Mouse (Mus musculus) adrenal gland, postnatal 14 days (tissue): ENCODE data around the gene Bud23. TPM values are rescaled to one million over a fixed set of nuclear protein-coding genes. Genes with fewer than 3 reads are reported as not detected.

ENCODE experiments used
- DNase-seq: peaks from one replicate; pipeline ENCODE4 v3.0.0; 2021; ENCODE audit warnings: mixed read lengths
- total RNA-seq: library from RNA; stranded (reverse); gene quantifications from 2 replicates; pipeline ENCODE4 v1.2.3, GENCODE M21; 2021

Gene Bud23
- total RNA-seq, 1 experiment from 2014 or later, result 45.6 TPM

DNA sequence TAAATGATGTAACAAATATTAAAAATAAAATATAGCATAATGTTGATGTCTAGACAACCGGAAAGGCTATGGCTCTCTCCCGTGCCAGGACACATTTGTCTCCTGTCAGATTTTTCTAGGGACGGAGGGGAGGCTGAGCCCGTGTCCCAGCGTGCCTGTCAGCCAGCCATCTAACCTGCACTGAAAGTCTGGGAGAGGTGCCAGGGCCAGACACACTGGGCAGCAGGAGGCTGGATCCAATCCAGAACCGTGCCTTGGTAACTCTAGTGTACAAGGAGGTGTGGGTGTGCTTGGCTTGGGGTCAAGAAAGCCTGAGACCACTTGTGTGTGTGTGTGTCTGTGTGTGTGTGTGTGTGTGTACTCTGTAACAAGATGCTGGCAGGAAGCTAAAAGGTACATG, 42.9 kb downstream of the Bud23 start:
- peak; percentile 89 for DNase-seq

DNA sequence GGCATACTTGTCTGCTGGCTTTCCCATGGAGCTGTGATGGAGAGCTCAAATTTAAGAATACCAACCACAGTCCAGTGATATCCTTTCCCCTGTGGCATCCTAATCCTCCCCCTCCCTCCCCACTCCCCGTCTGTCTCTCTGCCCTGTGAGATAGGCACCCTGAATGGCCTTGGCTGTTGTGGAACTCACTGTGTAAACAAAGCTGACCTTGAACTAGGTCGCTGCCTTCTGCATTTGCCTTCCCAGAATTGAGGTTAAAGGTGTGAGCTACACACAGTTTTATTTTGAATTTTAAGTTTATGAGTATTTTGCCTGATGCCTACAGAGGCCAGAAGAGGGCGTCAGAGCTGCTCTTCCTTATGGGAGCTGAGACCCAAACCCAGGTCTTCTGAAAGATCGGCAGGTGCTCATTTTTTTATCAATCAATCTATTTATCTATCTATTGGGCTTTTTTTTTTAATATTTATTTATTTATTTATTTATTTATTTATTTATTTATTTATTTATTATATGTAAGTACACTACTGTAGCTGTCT, 48.5 kb downstream of the Bud23 start:
- no peak for DNase-seq

DNA sequence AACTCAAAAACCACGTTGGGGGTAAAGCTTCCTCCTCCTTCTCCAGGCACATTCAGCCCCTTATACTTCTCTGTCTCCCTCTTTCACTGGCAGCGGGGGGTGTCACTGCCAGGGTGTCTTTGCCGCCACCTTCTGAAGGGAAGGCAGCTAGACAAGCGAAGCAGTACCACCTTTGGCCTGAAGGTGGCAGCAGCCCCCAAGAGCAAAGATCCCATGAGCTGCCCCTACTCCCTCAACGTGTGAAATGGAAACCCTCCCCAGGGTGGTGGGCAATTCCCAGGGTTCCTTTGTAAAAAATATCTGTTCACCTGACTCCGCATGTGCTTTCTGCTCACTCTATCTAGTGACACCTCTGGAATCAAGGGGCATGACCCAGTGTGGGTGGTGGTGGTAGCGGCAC, 49.3 kb downstream of the Bud23 start:
- DNase-seq, result peak; percentile 90

DNA sequence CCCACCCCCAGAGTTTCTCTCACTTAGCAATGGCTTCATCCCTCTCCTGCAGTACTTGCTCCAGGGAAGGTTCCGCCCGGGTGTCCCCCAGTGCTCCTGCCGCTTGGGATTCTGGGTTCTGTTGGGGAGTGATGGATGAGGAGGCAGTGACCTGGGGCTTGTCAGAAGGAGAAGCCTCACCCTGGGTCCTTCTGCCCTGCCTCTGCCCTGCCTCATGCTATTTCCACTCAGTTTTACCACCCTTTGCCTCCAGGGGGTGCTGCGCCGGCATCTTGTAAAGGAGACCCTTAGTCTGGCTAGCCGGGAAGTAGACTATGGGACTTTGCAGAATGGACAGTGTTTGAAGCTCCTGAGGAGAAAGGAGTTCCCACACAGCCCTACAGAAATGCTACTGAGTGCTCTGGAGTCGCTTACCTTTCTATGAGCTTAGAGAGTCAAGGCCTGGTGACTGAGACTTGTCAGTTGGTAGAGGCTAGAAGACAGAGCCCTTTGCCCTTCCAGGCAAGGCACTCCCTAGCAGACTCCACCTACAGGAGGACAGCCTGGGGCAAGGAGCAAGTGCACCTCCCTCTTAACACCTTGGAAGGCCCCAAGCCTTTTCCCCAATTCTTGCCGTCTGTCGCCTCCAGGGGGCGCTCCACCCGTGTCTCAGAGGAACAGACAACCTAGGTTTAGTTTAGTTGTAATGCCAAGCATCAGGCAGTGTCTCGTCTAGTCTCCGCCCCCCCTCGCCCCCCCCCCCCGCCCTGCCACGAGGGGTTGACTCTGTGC, 51.9 kb downstream of the Bud23 start:
- peak; percentile 91 for DNase-seq

DNA sequence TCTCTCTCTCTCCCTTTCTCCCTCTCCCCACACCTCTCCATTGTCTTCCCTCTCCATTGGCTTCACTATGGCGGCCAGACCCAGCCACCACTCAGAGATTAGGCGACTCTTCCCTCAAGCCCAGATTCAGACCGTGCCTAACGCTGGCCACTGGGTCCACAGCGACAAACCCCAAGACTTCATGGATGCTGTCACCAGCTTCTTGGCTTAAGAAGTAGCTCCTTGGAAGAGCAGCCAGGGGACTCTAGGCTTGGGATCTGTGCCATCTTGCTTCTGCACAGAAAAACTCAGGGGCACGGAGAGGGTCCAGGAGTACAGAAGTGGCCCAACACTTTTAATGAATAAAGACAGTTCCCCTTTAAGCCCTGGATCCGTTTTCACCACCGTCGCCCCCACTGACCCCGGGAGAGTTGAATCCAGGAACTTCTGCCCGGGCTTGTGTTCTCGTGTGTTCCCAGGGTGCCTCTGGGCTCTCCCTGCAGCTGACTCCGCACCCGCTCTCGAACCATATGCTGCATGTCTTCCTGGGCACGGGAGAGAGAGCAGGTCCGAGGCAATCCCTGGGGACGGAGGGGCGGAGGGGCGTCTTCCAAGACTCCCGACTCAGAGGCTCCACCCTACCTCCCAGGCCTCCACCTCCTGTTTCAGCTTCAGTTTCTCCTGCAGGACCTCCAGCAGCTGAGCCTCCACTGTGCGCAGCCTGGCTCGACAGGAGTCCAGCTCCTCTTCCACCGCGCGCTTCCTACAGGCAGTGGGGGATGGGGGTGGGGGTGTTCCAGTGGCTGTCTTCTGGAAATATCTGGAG, 52.7 kb downstream of the Bud23 start:
- peak; percentile 35 for DNase-seq

DNA sequence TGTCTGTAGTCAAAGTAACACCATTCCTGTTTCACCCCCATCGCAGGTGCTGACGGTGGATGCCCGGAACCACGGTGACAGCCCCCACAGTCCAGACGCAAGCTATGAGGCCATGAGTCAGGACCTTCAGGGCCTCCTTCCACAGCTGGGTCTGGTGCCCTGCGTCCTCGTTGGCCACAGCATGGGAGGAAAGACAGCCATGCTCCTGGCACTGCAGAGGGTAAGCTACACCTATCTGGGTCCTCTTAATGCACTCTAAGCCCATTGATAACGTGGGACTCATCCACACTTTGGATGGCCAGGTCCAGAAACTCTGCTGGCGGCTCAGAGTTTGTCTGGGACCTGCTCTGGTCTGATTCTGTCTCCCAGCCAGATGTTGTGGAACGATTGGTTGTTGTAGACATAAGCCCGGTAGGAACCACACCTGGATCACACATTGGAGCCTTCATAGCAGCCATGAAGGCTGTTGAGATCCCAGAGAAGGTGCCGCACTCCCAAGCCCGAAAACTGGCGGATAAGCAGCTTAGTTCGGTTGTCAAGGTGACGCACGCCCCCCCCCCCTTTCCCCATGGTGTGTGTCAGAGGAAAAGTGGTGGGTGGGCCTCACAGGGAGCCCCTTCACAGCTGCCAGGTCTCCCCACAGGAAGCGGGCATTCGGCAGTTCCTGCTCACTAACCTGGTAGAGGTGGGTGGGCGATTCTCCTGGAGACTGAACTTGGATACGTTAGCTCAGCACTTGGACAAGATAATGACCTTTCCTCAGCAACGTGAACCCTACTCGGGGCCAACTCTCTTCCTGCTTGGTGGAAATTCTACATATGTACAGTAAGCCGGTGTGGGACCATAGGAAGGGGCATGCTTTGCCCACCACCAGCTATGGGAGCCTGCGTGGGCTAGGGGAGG, 53.7 kb downstream of the Bud23 start:
- DNase-seq, result no peak

DNA sequence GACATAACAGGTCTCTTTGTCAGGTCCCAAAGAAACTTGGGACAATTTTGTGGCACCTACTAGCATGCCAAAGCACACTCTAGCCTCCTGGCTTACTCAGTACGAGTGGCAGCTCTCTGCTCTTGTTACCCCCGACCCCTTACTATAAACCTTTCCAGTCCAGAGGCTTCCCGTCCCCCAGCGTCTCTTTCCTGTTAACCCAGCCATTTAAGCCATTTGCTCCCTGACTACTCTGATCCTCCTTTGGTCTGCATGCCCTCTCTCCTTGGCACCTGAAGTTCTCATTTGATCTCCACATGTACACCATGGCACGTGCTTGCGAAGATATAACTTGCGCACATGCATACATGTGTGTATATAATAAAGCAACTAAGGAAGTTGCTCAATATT, 54.4 kb downstream of the Bud23 start:
- DNase-seq, result no peak

DNA sequence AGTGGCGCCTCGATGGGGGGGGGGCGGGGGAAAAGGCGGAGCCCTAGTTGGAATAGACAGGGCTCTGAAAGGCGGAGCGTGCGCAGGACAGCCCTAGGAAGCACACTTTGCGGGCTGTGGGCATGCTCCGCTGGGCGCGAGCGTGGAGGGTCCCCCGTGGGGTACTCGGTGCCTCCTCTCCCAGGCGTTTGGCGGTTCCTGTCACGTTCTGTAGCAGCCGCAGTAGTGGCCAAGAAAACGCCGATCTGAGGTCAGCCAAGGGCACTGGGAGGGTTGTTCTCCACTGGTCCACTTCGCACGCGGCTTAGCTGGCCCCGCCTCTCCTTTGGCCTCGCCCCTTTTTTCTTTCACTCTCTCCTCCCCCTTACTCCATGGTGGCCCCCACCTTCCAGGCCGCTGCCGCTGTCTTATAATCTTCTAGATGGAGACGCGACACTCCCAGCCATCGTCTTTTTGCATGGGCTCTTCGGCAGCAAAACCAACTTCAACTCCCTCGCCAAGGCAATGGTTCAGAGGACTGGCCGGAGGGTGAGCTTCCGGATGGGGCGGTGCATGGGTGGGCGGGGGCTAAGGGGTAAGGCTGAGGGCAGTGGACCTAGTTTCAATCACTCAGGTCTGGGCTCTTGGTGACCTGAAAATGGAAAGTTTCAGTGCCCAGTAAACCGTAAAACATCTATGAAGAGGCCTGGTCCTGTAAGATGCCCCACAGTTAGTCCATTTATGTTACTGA, 55.0 kb downstream of the Bud23 start:
- peak; percentile 92 for DNase-seq

DNA sequence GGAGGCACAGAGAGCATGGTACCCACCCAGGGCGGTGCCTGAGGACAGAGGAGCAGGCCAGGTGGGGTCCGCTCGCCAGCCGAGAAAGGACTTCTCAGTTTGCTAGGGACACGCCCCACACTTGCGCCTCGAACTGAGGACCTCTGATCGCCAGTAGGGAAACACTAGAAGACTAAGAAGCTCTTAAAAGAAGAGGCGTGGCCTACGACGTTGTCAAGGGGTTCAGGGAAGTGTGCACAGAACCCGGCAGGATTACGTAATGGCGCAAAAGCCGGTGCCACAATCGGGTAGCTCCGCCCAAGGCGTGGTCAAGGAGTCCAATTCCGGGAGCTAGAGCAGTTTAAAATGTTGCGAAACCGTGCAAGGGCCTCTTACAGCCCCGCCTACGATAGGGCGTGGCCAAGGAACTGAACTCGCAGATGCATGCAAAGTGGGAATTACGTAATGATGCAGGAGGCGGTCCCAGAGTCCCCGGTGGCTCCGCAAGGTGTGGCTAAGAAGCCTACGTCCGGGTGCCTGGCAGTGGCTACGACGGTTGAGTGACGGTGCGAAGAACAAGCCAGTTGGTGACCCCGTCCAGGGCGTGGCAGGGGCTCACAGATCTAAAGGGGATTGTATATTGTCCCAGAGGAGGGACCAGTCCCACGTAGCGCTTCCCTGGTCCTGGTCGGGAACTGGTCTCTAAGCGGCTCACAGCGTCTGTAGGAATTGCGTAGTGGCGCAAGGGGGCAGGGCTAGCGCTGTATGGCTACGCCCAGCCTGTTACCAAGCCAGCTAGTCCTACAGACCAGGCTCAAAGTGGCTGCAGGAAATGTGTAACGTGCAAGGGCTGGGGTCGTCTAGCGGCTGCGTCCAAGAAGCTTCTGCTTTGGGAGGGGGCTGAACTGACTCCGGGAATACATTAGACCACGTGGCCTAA, 55.8 kb downstream of the Bud23 start, which contains the start of gene Abhd11:
Gene Abhd11 (plus strand): TSS at position 482 of the 919 bp plus-strand sequence.
- DNase-seq, result peak; percentile 98

DNA sequence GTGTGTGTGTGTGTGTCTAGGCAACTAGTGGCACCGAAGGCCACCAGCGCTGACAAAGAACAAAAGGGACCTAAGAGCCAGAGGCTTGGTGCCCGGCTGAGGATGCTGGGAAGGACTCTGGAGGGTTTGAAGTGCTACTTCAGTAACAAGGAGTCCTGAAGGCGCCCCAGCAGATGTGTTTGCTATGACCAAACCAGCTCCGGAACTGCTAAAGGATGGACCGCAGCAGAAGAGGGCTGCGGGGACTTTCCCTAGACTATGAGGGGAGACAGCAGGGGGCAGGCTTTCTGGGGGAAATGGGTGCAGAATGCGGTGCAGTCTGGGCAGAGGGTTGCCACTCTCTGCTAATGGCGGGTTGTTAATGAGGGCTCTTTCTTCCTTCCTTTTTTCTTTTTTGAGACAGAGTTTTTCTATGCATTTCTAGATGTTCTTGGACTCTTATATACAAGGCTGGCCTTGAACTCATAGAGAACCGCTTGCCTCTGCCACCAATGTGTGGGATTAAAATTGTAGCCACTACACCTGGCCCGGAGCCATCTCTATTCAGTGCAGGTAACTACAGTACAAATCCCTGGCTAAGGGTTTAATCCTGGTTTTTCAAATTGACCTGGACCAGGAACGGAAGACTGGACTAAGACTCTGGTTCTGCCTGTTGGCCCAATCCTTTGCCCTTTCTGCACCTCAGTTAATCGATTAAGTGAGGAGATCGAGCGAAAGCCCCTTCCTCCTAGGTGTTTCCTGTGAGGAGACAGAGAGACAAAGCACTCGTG, 56.8 kb downstream of the Bud23 start:
- peak; percentile 45 for DNase-seq

Other genes starting within 250 kb of the Bud23 start
- gene Tmem270, start 158.2 kb downstream of the Bud23 start, total RNA-seq, result not detected in 2 replicates
- gene Cldn13, start 149.4 kb downstream of the Bud23 start, total RNA-seq, result 0.60 and 3.7 TPM in 2 replicates
- 24.5 and 28.5 TPM in 2 replicates for gene Mettl27, start 132.6 kb downstream of the Bud23 start, total RNA-seq
- not detected in 2 replicates for gene Cldn4, start 118.0 kb downstream of the Bud23 start, total RNA-seq
- 0.90 and 9.0 TPM in 2 replicates for gene Cldn3, start 78.7 kb downstream of the Bud23 start, total RNA-seq
- gene Abhd11, start 55.8 kb downstream of the Bud23 start, total RNA-seq, result 66.7 and 68.5 TPM in 2 replicates
- gene Stx1a, start 41.5 kb downstream of the Bud23 start, total RNA-seq, result 5.9 and 10.9 TPM in 2 replicates
- 24.5 and 26.2 TPM in 2 replicates for gene Dnajc30, start 757 bp downstream of the Bud23 start, total RNA-seq
- gene Vps37d, start 13.3 kb upstream of the Bud23 start, total RNA-seq, result 2.2 and 3.5 TPM in 2 replicates
- 80.7 and 81.6 TPM in 2 replicates for gene Mlxipl, start 24.9 kb upstream of the Bud23 start, total RNA-seq
- gene Tbl2, start 84.7 kb upstream of the Bud23 start, total RNA-seq, result 26.5 and 26.6 TPM in 2 replicates
- 53.3 and 57.9 TPM in 2 replicates for gene Bcl7b, start 103.3 kb upstream of the Bud23 start, total RNA-seq
- 84.6 and 87.4 TPM in 2 replicates for gene Baz1b, start 122.3 kb upstream of the Bud23 start, total RNA-seq
- gene Fzd9, start 186.3 kb upstream of the Bud23 start, total RNA-seq, result 2.7 and 3.0 TPM in 2 replicates